Mouse (Mus musculus): Measurements from ENCODE around the gene Wscd1. TPM values are rescaled to one million over a fixed set of nuclear protein-coding genes. Genes with fewer than 3 reads are reported as not detected.

Wscd1 gene
- polyA plus RNA-seq (2012; rRNA removed), result 41.3 and 62.4 TPM in 2 replicates

GRCm38 (mm10) chr11:71749671-71750070 is at the start of gene Wscd1:
Gene Wscd1, plus strand, starts transcription at chr11:71749920.
- peak; percentile 77 for DNase-seq (ENCODE audit: low read depth)
- peak; percentile 74; the same call in 1 of the 2 replicates for TF ChIP-seq CTCF (IDR thresholded peaks at IDR 0.05; ENCODE audit: borderline replicate concordance, extremely low read depth, insufficient read depth, insufficient read length)
- TF ChIP-seq POLR2A (IDR thresholded peaks at IDR 0.05; ENCODE audit: borderline replicate concordance, extremely low read depth, insufficient read depth, insufficient read length, poor library complexity, severe bottlenecking), result no peak

- no peak for TF ChIP-seq POLR2A (IDR thresholded peaks at IDR 0.05; ENCODE audit: borderline replicate concordance, extremely low read depth, insufficient read depth, insufficient read length, poor library complexity, severe bottlenecking)
- no peak for TF ChIP-seq CTCF (IDR thresholded peaks at IDR 0.05; ENCODE audit: borderline replicate concordance, extremely low read depth, insufficient read depth, insufficient read length)
- DNase-seq (ENCODE audit: low read depth), result no peak
These were observed 21.7 kb upstream of the Wscd1 start for GRCm38 (mm10) chr11:71728066-71728465.

GRCm38 (mm10) chr11:71729287-71729686 is 20.4 kb upstream of the Wscd1 start:
- no peak for TF ChIP-seq CTCF (IDR thresholded peaks at IDR 0.05; ENCODE audit: borderline replicate concordance, extremely low read depth, insufficient read depth, insufficient read length)
- TF ChIP-seq POLR2A (IDR thresholded peaks at IDR 0.05; ENCODE audit: borderline replicate concordance, extremely low read depth, insufficient read depth, insufficient read length, poor library complexity, severe bottlenecking), result no peak
- peak; percentile 75 for DNase-seq (ENCODE audit: low read depth)

GRCm38 (mm10) chr11:71733771-71734170 is 15.9 kb upstream of the Wscd1 start:
- TF ChIP-seq CTCF (IDR thresholded peaks at IDR 0.05; ENCODE audit: borderline replicate concordance, extremely low read depth, insufficient read depth, insufficient read length) (no peak), POLR2A (IDR thresholded peaks at IDR 0.05; ENCODE audit: borderline replicate concordance, extremely low read depth, insufficient read depth, insufficient read length, poor library complexity, severe bottlenecking) (no peak)
- no peak for DNase-seq (ENCODE audit: low read depth)

GRCm38 (mm10) chr11:71737106-71737505 is 12.6 kb upstream of the Wscd1 start:
- TF ChIP-seq POLR2A (IDR thresholded peaks at IDR 0.05; ENCODE audit: borderline replicate concordance, extremely low read depth, insufficient read depth, insufficient read length, poor library complexity, severe bottlenecking) (no peak), CTCF (IDR thresholded peaks at IDR 0.05; ENCODE audit: borderline replicate concordance, extremely low read depth, insufficient read depth, insufficient read length) (peak; percentile 62)
- peak; percentile 55 for DNase-seq (ENCODE audit: low read depth)

- peak; percentile 44 for DNase-seq (ENCODE audit: low read depth)
These were observed 11.1 kb upstream of the Wscd1 start for GRCm38 (mm10) chr11:71738501-71739045.

GRCm38 (mm10) chr11:71745875-71746274 is 3.8 kb upstream of the Wscd1 start:
- TF ChIP-seq CTCF (IDR thresholded peaks at IDR 0.05; ENCODE audit: borderline replicate concordance, extremely low read depth, insufficient read depth, insufficient read length) (no peak), POLR2A (IDR thresholded peaks at IDR 0.05; ENCODE audit: borderline replicate concordance, extremely low read depth, insufficient read depth, insufficient read length, poor library complexity, severe bottlenecking) (no peak)
- no peak for DNase-seq (ENCODE audit: low read depth)

More at GRCm38 (mm10) chr11:71738501-71739045, 11.1 kb upstream of the Wscd1 start:
- TF ChIP-seq POLR2A (IDR thresholded peaks at IDR 0.05; ENCODE audit: borderline replicate concordance, extremely low read depth, insufficient read depth, insufficient read length, poor library complexity, severe bottlenecking) (no peak), CTCF (IDR thresholded peaks at IDR 0.05; ENCODE audit: borderline replicate concordance, extremely low read depth, insufficient read depth, insufficient read length) (no peak)

GRCm38 (mm10) chr11:71747719-71748118 is 2.0 kb upstream of the Wscd1 start:
- no peak for DNase-seq (ENCODE audit: low read depth)
- no peak for TF ChIP-seq CTCF (IDR thresholded peaks at IDR 0.05; ENCODE audit: borderline replicate concordance, extremely low read depth, insufficient read depth, insufficient read length)
- no peak for TF ChIP-seq POLR2A (IDR thresholded peaks at IDR 0.05; ENCODE audit: borderline replicate concordance, extremely low read depth, insufficient read depth, insufficient read length, poor library complexity, severe bottlenecking)

- TF ChIP-seq CTCF (IDR thresholded peaks at IDR 0.05; ENCODE audit: borderline replicate concordance, extremely low read depth, insufficient read depth, insufficient read length) (no peak), POLR2A (IDR thresholded peaks at IDR 0.05; ENCODE audit: borderline replicate concordance, extremely low read depth, insufficient read depth, insufficient read length, poor library complexity, severe bottlenecking) (peak; percentile 79)
- DNase-seq (ENCODE audit: low read depth), result peak; percentile 89
These were observed 934 bp downstream of the Wscd1 start for GRCm38 (mm10) chr11:71750534-71751173.

GRCm38 (mm10) chr11:71751174-71751611 is 1.5 kb downstream of the Wscd1 start:
- DNase-seq (ENCODE audit: low read depth), result no peak
- TF ChIP-seq POLR2A (IDR thresholded peaks at IDR 0.05; ENCODE audit: borderline replicate concordance, extremely low read depth, insufficient read depth, insufficient read length, poor library complexity, severe bottlenecking), result no peak
- TF ChIP-seq CTCF (IDR thresholded peaks at IDR 0.05; ENCODE audit: borderline replicate concordance, extremely low read depth, insufficient read depth, insufficient read length), result no peak

GRCm38 (mm10) chr11:71751689-71752088 is 2.0 kb downstream of the Wscd1 start:
- peak; percentile 47 for DNase-seq (ENCODE audit: low read depth)
- TF ChIP-seq CTCF (IDR thresholded peaks at IDR 0.05; ENCODE audit: borderline replicate concordance, extremely low read depth, insufficient read depth, insufficient read length), result no peak

GRCm38 (mm10) chr11:71752626-71753025 is 2.9 kb downstream of the Wscd1 start:
- TF ChIP-seq CTCF (IDR thresholded peaks at IDR 0.05; ENCODE audit: borderline replicate concordance, extremely low read depth, insufficient read depth, insufficient read length) (no peak), POLR2A (IDR thresholded peaks at IDR 0.05; ENCODE audit: borderline replicate concordance, extremely low read depth, insufficient read depth, insufficient read length, poor library complexity, severe bottlenecking) (no peak)
- peak; percentile 61 for DNase-seq (ENCODE audit: low read depth)

Data from brain, embryonic 14.5 days (tissue).